Mouse (Mus musculus): ENCODE data around the gene Ggct. TPM values are rescaled to one million over a fixed set of nuclear protein-coding genes. Genes with fewer than 3 reads are reported as not detected.
"Not testable (repeated sequence)": the region's sequence is repeated elsewhere in the genome, so short reads cannot be mapped to it uniquely, and the experiment has no call there.

Gene Ggct
- total RNA-seq, 4 experiments from 2014 or later = 21.8 to 29.0 (median 23.8) TPM

GRCm38 (mm10) chr6:54953399-54953798, 39.4 kb downstream of the Ggct start:
- DNase-seq (ENCODE audit: low spot score in 2 of 2) = not testable (repeated sequence)

- DNase-seq (ENCODE audit: low spot score in 2 of 2) = no peak
These were observed 40.2 kb downstream of the Ggct start for GRCm38 (mm10) chr6:54952542-54952941.

- DNase-seq (ENCODE audit: low spot score in 2 of 2) = no peak
These were observed 44.1 kb downstream of the Ggct start for GRCm38 (mm10) chr6:54948682-54949081.

- no peak for DNase-seq (ENCODE audit: low spot score in 2 of 2)
These were observed 46.4 kb downstream of the Ggct start for GRCm38 (mm10) chr6:54946241-54946953.

- no peak for DNase-seq (ENCODE audit: low spot score in 2 of 2)
These were observed 48.2 kb downstream of the Ggct start for GRCm38 (mm10) chr6:54944551-54944950.

- no peak for DNase-seq (ENCODE audit: low spot score in 2 of 2)
These were observed 49.0 kb downstream of the Ggct start for GRCm38 (mm10) chr6:54943753-54944152.

GRCm38 (mm10) chr6:54943292-54943691, 49.5 kb downstream of the Ggct start:
- DNase-seq (ENCODE audit: low spot score in 2 of 2) = no peak

- DNase-seq (ENCODE audit: low spot score in 2 of 2) = no peak
These were observed 51.6 kb downstream of the Ggct start for GRCm38 (mm10) chr6:54941149-54941548.

GRCm38 (mm10) chr6:54940126-54940525, 52.6 kb downstream of the Ggct start:
- DNase-seq (ENCODE audit: low spot score in 2 of 2) = no peak

- no peak for DNase-seq (ENCODE audit: low spot score in 2 of 2)
These were observed 53.1 kb downstream of the Ggct start for GRCm38 (mm10) chr6:54939631-54940030.

- no peak for DNase-seq (ENCODE audit: low spot score in 2 of 2)
These were observed 56.3 kb downstream of the Ggct start for GRCm38 (mm10) chr6:54936496-54936895.

- no peak for DNase-seq (ENCODE audit: low spot score in 2 of 2)
These were observed 57.8 kb downstream of the Ggct start for GRCm38 (mm10) chr6:54934930-54935329.

GRCm38 (mm10) chr6:54934313-54934712, 58.4 kb downstream of the Ggct start:
- DNase-seq (ENCODE audit: low spot score in 2 of 2) = no peak

- DNase-seq (ENCODE audit: low spot score in 2 of 2) = no peak
These were observed 58.9 kb downstream of the Ggct start for GRCm38 (mm10) chr6:54933866-54934265.

- DNase-seq (ENCODE audit: low spot score in 2 of 2) = no peak
These were observed 59.5 kb downstream of the Ggct start for GRCm38 (mm10) chr6:54933216-54933615.

Other genes with a start within 250 kb of the Ggct start
- 10 to 100 TPM; 13.6 to 18.4 (median 15.2) TPM for gene Znrf2, start 176.0 kb downstream of the Ggct start, total RNA-seq (2022)
- 1 to 10 TPM; 4.0 to 6.1 (median 4.3) TPM for gene Nod1, start 20.3 kb downstream of the Ggct start, total RNA-seq (2022)
- 100 to 1,000 TPM; 138 to 142 (median 140) TPM for gene Gars, start 45.1 kb upstream of the Ggct start, total RNA-seq (2022)
- 1 to 10 TPM; 2.5 to 3.3 (median 2.7) TPM for gene Crhr2, start 140.1 kb upstream of the Ggct start, total RNA-seq (2022)
- gene Inmt, start 182.1 kb upstream of the Ggct start, total RNA-seq (2022) = 1 to 10 TPM; 2.8 to 6.3 (median 4.6) TPM
- 10 to 100 TPM in 3 of 4 experiments, 1 to 10 TPM in 1; 9.1 to 12.6 (median 10.6) TPM for gene Mindy4, start 210.4 kb upstream of the Ggct start, total RNA-seq (2022)

Data from left cerebral cortex, adult 8-10 months (tissue).